Mouse (Mus musculus) embryonic facial prominence, embryonic 10.5 days (tissue): ENCODE measurements around the gene Myh7b. TPM values are rescaled to one million over a fixed set of nuclear protein-coding genes. Genes with fewer than 3 reads are reported as not detected.
A peak's percentile ranks its signal among the peaks of the same experiment; 100 is the strongest.

ENCODE experiments used
- DNase-seq: peaks from one replicate; pipeline ENCODE4 v3.0.0-alpha.2; 2017; ENCODE audit warnings: low spot score
- H3K27ac ChIP-seq: fragments of 300-500 bp; sonication (generic); replicated peaks from 2 replicates; pipeline ENCODE4 v1.5.1; 2016; ENCODE audit warnings: mild to moderate bottlenecking
- H3K27me3 ChIP-seq: fragments of 300-500 bp; sonication (generic); replicated peaks from 2 replicates; pipeline ENCODE4 v1.6.1; 2016; ENCODE audit warnings: low read depth, mild to moderate bottlenecking; ENCODE audit not compliant: poor library complexity, severe bottlenecking
- H3K36me3 ChIP-seq: fragments of 300-500 bp; sonication (generic); replicated peaks from 2 replicates; pipeline ENCODE4 v1.6.1; 2016; ENCODE audit warnings: mild to moderate bottlenecking, moderate library complexity
- H3K4me1 ChIP-seq: fragments of 300-500 bp; sonication (generic); 2 replicates; pipeline ENCODE4 v1.6.1; 2016
- H3K4me3 ChIP-seq: fragments of 300-500 bp; sonication (generic); 2 replicates; pipeline ENCODE4 v1.5.1; 2016; ENCODE audit warnings: mild to moderate bottlenecking, moderate library complexity
- H3K9me3 ChIP-seq: fragments of 300-500 bp; sonication (generic); 2 replicates; pipeline ENCODE4 v1.6.1; 2016; ENCODE audit warnings: mild to moderate bottlenecking
- WGBS: fragments of 180-500 bp; shearing (Covaris S2); methylation state at CpG from one replicate; pipeline ENCODE4 v1.1.7; 2016; 5-methylcytosine and 5-hydroxymethylcytosine counted together
- polyA plus RNA-seq: library from polyadenylated mRNA; unstranded; fragments of >200 nt; fragmentation: Nextera tagmentation; extraction: Ambion mirVana; gene quantifications from 2 replicates; pipeline ENCODE4 v1.2.1, GENCODE M21; 2016

Gene Myh7b
- polyA plus RNA-seq, 1 experiment from 2014 or later: 0.77 TPM

DNA sequence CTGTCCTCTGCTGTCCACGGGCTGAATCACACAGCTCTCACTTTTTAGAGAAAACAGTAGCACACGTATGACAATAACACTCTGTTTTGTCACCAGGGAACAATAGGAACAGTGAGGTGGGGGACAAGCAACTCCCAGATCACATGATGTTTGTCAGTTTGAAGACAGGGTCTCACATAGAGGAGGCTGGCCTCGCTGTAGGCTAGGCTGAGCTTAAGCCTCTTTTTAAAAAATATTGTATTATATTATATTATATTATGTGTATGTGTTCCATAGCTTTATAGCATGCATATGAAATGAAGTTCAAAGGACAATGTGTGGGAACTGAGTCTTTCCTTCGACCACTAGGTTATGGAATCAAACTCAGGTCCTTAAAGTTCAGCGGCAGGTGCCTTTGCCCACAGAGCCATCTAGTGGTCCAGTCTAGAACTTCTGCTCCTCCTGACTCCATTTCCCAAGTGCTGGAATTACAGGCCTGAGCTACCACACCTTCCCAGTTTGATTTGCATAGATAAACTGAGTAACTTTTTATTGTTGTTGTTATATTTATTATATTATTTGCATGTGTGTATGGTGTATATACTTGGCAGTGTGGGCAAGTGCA lies 27.0 kb upstream of the Myh7b start:
- H3K27ac ChIP-seq: no peak overlapping the region
- peak; percentile 57 for DNase-seq
- no peaks in the 10 kb centered on the region for H3K36me3 ChIP-seq
- H3K4me3 ChIP-seq: no peak overlapping the region
- H3K27me3 ChIP-seq: no peaks in the 10 kb centered on the region
- H3K4me1 ChIP-seq: no peaks in the 10 kb centered on the region; the same call in 1 of the 2 replicates
- H3K9me3 ChIP-seq: no peaks in the 10 kb centered on the region
- 45% methylated on average over 5 of the region's 5 CpGs for WGBS

DNA sequence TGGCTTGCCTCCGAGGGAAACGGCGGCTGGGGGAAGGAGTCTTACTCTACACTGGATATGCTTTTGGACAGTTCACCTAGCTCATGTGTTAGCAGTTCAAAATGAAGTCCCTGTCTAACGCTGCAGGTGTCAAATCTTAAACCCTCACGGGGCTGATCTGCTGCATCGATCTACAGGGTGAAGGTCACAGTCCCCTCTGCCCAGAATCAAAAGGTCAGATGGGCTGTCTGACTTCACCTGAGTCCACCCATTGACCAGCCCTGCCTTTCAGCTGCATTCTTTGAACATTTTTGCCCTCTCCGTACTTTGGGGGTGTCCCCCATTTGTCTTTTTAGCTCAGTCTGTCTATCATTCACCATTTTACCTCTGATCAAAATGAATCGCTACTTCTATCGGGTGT lies 25.9 kb upstream of the Myh7b start:
- DNase-seq: no peak
- H3K27me3 ChIP-seq: no peaks in the 10 kb centered on the region
- no peaks in the 10 kb centered on the region for H3K36me3 ChIP-seq
- 86% methylated on average over 9 of the region's 9 CpGs for WGBS
- no peak overlapping the region for H3K27ac ChIP-seq
- no peaks in the 10 kb centered on the region for H3K9me3 ChIP-seq
- no peaks in the 10 kb centered on the region; the same call in 1 of the 2 replicates for H3K4me1 ChIP-seq
- H3K4me3 ChIP-seq: no peak overlapping the region

- Histone ChIP-seq H3K27me3 (no peaks in the 10 kb centered on the region), H3K4me3 (no peak overlapping the region), H3K9me3 (no peaks in the 10 kb centered on the region), H3K36me3 (no peaks in the 10 kb centered on the region), H3K4me1 (no peaks in the 10 kb centered on the region; the same call in 1 of the 2 replicates), H3K27ac (no peak overlapping the region)
- no peak for DNase-seq
- WGBS: 64% methylated on average over 10 of the region's 10 CpGs
Measured at GRCm38 (mm10) chr2:155585486-155585885, 25.5 kb upstream of the Myh7b start.

DNA sequence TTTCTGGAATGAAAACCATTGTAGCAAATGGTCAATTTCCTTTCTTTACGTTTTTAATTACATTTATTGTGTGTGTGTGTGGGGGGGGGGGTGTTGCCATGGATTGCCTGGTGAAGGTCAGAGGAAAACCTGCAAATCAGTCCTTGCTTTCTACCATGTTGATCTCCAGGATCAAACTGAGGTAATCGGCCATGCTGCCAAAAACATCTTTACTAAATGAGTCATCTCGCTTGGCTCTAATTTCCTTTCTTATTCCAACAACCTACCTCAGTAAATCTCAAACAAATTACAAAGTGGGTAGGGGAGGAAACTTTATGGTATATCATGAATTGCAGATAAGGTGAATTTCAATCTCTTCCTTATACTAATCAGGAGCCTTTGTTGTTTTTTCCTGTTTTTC lies 22.9 kb upstream of the Myh7b start:
- H3K9me3 ChIP-seq: no peaks in the 10 kb centered on the region
- H3K27ac ChIP-seq: no peak overlapping the region
- no peaks in the 10 kb centered on the region for H3K27me3 ChIP-seq
- DNase-seq: no peak
- 78% methylated on average over 3 of the region's 3 CpGs for WGBS
- H3K4me1 ChIP-seq: peaks cover 17% of the 10 kb centered on the region
- no peak overlapping the region for H3K4me3 ChIP-seq
- no peaks in the 10 kb centered on the region for H3K36me3 ChIP-seq

DNA sequence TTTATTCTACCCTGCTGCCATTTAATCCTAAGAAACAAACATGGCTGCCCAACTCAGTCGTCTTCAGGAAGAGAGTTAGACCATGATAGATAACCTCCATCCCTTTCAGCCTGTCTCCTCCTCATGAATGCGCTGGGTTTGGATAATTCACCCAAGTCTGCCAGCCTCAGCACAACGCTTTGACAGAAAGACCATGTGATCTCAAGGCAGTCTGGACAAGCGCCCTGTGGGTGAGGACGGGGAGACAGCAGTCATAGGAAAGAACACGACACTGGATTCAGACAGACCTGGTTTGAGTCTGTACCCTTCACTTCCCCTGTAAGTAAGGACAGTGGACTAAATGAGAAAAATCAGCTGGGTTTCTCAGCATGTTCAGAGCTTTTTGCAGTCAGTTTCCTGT lies 21.5 kb upstream of the Myh7b start:
- Histone ChIP-seq H3K36me3 (no peaks in the 10 kb centered on the region), H3K27me3 (no peaks in the 10 kb centered on the region), H3K4me3 (no peak overlapping the region), H3K27ac (no peak overlapping the region), H3K4me1 (peaks cover 18% of the 10 kb centered on the region), H3K9me3 (no peaks in the 10 kb centered on the region)
- 79% methylated on average over 6 of the region's 6 CpGs for WGBS
- no peak for DNase-seq

DNA sequence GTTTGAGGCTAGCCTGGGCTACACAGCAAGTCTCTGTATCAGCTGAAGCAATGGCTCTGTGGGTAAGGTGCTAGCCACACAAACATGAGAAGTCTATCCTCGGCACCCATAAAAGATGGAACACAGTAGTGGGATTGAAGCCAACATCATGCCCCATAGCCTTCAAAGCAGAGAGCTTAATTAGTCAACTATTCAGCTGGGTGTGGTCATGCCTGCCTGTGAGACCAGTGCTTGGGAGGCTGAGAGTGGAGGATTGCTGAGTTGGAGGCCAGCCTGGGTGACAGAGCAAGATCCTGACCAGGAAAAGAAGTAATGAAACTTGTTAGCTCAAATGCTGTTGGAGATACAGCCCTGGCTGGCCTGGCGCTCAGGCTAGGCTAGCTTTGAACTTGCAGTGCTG lies 20.1 kb upstream of the Myh7b start:
- H3K9me3 ChIP-seq: no peaks in the 10 kb centered on the region
- H3K36me3 ChIP-seq: no peaks in the 10 kb centered on the region
- H3K27me3 ChIP-seq: no peaks in the 10 kb centered on the region
- DNase-seq: no peak
- H3K4me1 ChIP-seq: peaks cover 18% of the 10 kb centered on the region
- peak overlapping the region; percentile 62; the same call in 1 of the 2 replicates for H3K4me3 ChIP-seq
- no peak overlapping the region for H3K27ac ChIP-seq
- 84% methylated on average over 2 of the region's 2 CpGs for WGBS

DNA sequence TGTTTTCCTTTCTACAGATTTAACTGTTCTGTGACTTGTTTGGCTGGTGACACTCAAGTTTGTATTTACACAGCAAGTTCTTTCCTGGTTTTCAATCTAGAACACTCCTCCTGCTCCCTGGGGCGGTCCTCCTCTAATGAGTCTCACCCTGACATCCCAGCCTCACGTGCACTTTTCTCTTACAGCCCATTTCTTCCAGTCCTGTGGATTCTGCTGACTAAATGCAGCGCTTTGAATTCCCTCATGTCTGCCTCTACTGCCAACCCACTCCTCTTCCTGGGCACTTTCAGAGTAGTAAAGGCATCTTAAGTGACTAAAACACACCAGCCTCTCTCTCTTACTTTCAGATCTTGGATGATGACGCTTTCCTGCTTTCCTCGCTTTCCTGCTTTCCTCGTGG lies 19.3 kb upstream of the Myh7b start:
- DNase-seq: no peak
- H3K9me3 ChIP-seq: no peaks in the 10 kb centered on the region
- H3K27me3 ChIP-seq: no peaks in the 10 kb centered on the region
- peak overlapping the region; percentile 88 for H3K27ac ChIP-seq
- peak overlapping the region; percentile 62 for H3K4me3 ChIP-seq
- H3K36me3 ChIP-seq: no peaks in the 10 kb centered on the region
- WGBS: 6% methylated on average over 6 of the region's 6 CpGs
- peaks cover 18% of the 10 kb centered on the region for H3K4me1 ChIP-seq

DNA sequence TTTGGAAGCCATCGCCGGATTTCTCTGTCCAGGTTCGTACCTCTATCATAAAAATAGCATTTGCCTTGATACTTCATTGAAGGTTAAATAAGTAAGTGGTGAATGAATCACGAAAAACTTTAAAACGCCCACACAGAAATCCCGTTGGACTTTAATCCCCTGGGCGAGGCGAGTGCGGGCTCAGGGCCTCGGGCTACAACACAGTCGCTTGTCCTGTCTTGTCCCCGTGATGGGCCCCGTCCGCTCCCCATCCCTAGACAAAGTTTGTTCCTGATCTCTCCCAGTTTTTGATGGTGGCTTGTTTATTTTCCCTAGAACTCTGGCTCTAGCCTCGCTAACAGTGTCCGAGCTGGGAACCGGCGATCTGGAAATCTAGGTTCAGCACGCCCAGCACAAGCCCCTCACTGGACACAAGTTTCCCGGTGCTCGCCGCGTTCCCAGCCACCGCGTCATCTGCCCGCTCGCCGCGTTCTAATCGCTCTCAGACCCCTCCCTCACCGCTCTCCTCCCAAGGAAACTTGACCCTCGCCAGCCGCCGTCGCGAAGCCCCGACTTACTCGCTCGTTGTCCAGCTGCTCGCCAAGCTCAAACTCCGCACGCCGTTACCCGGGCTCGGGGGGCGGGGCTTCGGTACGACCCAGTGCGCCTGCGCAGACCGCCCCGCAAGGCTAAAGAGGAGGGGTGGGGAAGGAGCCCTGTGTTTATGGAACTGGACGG lies 18.7 kb upstream of the Myh7b start, which contains the start of gene Gss:
Gene Gss, minus strand, starts transcription at position 674 of the 717 bp plus-strand sequence.
- WGBS: under 1% methylated on average over 53 of the region's 53 CpGs
- DNase-seq: peak; percentile 100

DNA sequence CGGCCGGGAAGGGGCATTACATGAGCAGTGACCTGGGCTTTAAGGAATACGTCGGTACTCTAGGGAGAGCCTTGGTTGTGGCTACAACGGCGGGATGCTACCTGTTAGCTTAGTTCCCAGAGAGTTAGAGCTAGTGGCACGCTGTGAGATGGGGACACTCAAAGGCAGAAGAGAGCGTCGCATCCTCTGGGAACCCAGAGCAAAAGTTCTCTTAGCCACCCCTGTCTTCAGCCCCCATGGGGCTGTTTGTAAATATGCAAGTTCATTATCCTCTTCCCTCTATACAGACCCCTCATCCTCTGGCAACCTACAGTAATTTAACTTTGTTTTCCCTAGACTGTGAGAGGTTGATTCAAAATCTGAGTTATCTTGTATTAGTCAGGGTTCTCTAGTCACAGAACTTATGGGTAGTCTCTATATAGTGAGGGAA lies 18.1 kb upstream of the Myh7b start:
- Histone ChIP-seq H3K36me3 (no peaks in the 10 kb centered on the region), H3K27me3 (no peaks in the 10 kb centered on the region), H3K9me3 (no peaks in the 10 kb centered on the region), H3K4me1 (peaks cover 18% of the 10 kb centered on the region), H3K4me3 (peak overlapping the region; percentile 62), H3K27ac (peak overlapping the region; percentile 88)
- DNase-seq: no peak
- under 1% methylated on average over 9 of the region's 9 CpGs for WGBS

More for the DNA sequence above, 18.7 kb upstream of the Myh7b start, which contains the start of gene Gss:
- Histone ChIP-seq H3K27me3 (no peaks in the 10 kb centered on the region), H3K27ac (peak within 1 kb of the TSS; percentile 88), H3K9me3 (no peaks in the 10 kb centered on the region), H3K4me3 (peak within 1 kb of the TSS; percentile 62), H3K36me3 (no peaks in the 10 kb centered on the region), H3K4me1 (peaks cover 18% of the 10 kb centered on the region)

DNA sequence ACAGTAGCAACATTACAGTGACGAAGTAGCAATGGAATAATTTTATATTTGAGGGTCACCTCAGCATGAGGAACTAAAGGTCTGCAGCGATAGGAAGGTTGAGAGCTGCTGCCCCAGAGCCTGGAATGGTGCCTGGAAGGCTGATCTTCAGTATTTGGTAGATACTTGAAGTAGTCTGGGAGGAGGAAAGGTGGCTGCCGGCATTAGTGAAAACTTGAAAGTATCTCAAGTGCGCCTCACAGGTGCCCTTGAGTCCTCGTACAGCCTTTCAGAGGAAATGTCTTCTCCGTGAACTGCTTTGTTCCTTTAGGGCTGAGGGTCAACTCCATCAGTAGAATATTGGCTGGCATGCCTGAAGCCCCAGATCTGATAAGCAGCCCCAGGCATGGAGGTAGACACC lies 15.5 kb upstream of the Myh7b start:
- H3K27ac ChIP-seq: no peak overlapping the region
- peaks cover 18% of the 10 kb centered on the region for H3K4me1 ChIP-seq
- DNase-seq: no peak
- no peak overlapping the region for H3K4me3 ChIP-seq
- no peaks in the 10 kb centered on the region for H3K9me3 ChIP-seq
- 81% methylated on average over 6 of the region's 6 CpGs for WGBS
- H3K36me3 ChIP-seq: no peaks in the 10 kb centered on the region
- no peaks in the 10 kb centered on the region for H3K27me3 ChIP-seq

DNA sequence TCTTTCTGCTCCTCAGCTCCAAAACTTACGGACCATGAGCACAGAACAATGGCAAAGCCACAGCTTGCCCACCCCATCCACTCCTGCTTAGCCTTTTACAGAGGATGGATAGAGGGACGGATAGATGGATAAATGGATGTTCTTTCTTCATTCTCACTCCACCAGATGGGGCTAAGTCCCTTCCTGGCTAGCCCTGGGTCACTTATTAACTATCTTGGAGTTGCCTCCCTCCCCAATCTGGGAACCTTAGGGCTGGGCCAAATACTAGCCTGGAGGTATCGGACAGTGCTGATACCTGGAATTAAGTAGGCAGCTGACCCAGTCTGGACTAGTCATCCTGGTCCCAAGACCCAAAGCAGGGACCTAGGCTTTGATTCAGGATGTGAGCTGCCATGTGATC lies 7.3 kb upstream of the Myh7b start:
- 71% methylated on average over 3 of the region's 3 CpGs for WGBS
- DNase-seq: no peak
- no peak overlapping the region for H3K27ac ChIP-seq

GRCm38 (mm10) chr2:155604560-155605235 lies 6.3 kb upstream of the Myh7b start:
- Histone ChIP-seq H3K27me3 (no peaks in the 10 kb centered on the region), H3K27ac (peak overlapping the region; percentile 26; the same call in 1 of the 2 replicates), H3K4me1 (peaks cover 15% of the 10 kb centered on the region), H3K36me3 (no peaks in the 10 kb centered on the region), H3K4me3 (no peak overlapping the region), H3K9me3 (no peaks in the 10 kb centered on the region)
- no peak for DNase-seq
- whole genome bisulfite sequencing: 30% methylated on average over 10 of the region's 10 CpGs

More for the DNA sequence above, 7.3 kb upstream of the Myh7b start:
- Histone ChIP-seq H3K9me3 (no peaks in the 10 kb centered on the region), H3K4me3 (no peak overlapping the region), H3K27me3 (no peaks in the 10 kb centered on the region), H3K4me1 (peaks cover 15% of the 10 kb centered on the region), H3K36me3 (no peaks in the 10 kb centered on the region)
